Mouse (Mus musculus): ENCODE measurements at regions not wholly inside any gene's neighbourhood (a gene's known extent, or its start where the extent isn't known, plus 50 kb on each side); places are given as distances from the start of the nearest gene placed in this dataset.

GRCm38 (mm10) chr11:55773283-55773682 is 165.3 kb upstream of the Glra1 start:
- TF ChIP-seq CTCF (IDR thresholded peaks at IDR 0.05; ENCODE audit: borderline replicate concordance, extremely low read depth, insufficient read depth, insufficient read length): no peak; the same call in 1 of the 2 replicates
- TF ChIP-seq POLR2A (IDR thresholded peaks at IDR 0.05; ENCODE audit: borderline replicate concordance, extremely low read depth, insufficient read depth, insufficient read length, poor library complexity, severe bottlenecking): no peak
- DNase-seq (ENCODE audit: low read depth): no peak

DNA sequence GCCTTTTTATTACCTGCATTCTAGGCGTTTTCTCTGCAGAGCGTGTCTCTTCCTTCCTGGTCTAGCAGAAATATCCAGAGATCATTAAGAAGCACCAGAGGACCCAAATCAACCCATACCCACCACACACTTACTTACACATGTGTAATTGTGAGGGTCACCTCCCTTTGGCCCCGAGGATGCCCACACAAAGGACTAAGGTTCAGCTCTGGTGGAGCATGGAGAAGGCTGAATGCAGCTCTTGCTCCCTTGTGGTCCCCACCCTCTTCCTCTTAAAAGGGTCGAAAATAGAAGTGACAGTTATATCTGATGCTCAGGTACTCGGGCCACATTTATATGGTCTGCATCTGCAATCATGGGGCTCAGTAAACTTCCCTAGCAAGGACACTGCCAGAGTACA is 164.5 kb upstream of the Glra1 start:
- TF ChIP-seq POLR2A (IDR thresholded peaks at IDR 0.05; ENCODE audit: borderline replicate concordance, extremely low read depth, insufficient read depth, insufficient read length, poor library complexity, severe bottlenecking) (no peak), CTCF (IDR thresholded peaks at IDR 0.05; ENCODE audit: borderline replicate concordance, extremely low read depth, insufficient read depth, insufficient read length) (no peak)
- DNase-seq (ENCODE audit: low read depth): no peak

DNA sequence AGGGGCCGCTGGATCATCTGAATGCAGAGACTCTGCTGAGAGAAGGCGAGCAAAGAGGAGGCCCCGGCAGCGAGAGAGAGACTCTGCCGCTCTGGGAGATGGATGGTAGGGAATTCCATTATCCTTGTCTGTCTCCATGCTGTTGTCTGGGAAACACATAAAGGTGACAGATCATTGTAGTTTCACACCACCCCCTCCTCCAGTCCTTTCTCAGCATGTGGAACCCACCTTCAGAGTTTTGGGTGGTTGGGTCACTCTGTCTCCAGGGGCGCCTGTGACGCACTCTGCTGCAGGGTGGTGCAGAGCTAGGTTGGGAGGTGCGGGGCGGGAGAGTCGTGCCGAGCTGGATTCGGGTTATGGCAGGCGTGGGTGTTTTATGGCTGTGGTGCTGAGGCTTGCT is 164.1 kb upstream of the Glra1 start:
- TF ChIP-seq POLR2A (IDR thresholded peaks at IDR 0.05; ENCODE audit: borderline replicate concordance, extremely low read depth, insufficient read depth, insufficient read length, poor library complexity, severe bottlenecking) (no peak), CTCF (IDR thresholded peaks at IDR 0.05; ENCODE audit: borderline replicate concordance, extremely low read depth, insufficient read depth, insufficient read length) (no peak)

DNA sequence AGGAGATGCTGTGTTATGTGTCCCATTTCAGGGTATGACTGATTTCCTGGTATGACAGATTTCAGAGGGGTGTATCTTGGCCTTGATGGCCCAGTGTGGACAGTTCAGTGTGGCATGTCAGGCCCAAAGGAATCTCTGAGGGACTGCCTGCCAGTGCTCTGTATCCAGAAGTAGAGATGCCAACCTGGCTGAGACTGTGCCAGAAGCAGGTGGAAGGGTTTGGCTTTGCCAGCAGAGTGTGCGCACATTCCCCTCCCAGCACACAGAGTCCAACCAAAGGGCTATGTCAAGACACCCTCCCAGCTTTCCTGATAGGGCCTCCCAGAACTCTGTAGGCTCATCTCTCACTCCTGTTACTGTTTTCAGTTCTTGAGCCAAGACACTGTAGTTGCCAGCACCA is 156.8 kb upstream of the Glra1 start:
- TF ChIP-seq CTCF (IDR thresholded peaks at IDR 0.05; ENCODE audit: borderline replicate concordance, extremely low read depth, insufficient read depth, insufficient read length) (no peak), POLR2A (IDR thresholded peaks at IDR 0.05; ENCODE audit: borderline replicate concordance, extremely low read depth, insufficient read depth, insufficient read length, poor library complexity, severe bottlenecking) (no peak)
- no peak for DNase-seq (ENCODE audit: low read depth)

More for the DNA sequence above, 164.1 kb upstream of the Glra1 start:
- no peak for DNase-seq (ENCODE audit: low read depth)
